Mouse (Mus musculus): ENCODE measurements around the gene Ly6g5c. TPM values are rescaled to one million over a fixed set of nuclear protein-coding genes. Genes with fewer than 3 reads are reported as not detected.
A peak's percentile ranks its signal among the peaks of the same experiment; 100 is the strongest.

Gene Ly6g5c
- polyA plus RNA-seq, 1 experiment from 2014 or later: not detected

DNA sequence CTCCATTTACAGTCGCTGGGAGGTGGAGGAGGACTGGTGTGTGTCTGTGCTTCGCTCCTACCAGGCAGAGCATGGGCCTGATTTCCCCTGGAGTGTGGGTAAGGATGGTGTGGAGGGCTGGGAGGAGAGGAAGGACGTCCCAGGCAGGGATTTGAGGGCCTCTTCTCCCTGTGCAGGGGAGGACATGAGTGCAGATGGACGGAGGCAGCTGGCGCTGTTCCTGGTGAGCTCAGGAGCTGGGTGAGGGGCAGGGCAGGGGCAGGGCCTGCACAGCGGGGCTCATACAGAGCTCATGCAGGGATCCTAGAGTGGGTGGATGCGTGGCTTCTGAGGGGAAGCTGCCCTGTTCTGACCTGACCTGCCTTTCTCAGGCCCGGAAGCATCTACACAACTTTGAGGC lies 5.8 kb upstream of the Ly6g5c start:
- no peak overlapping the region for H3K4me3 ChIP-seq (ENCODE audit: low read depth, low read length)
- H3K9me3 ChIP-seq (replicated peaks; ENCODE audit: control insufficient read depth, low read length, poor library complexity, severe bottlenecking): no peaks in the 10 kb centered on the region
- ATAC-seq: no peak
- H3K36me3 ChIP-seq (ENCODE audit: control insufficient read depth, insufficient read depth, low read length): peaks cover 40% of the 10 kb centered on the region
- no peak overlapping the region for H3K27ac ChIP-seq (ENCODE audit: low read length)
- H3K27me3 ChIP-seq (ENCODE audit: control insufficient read depth, insufficient read depth, low read depth, low read length): no peaks in the 10 kb centered on the region
- H3K9ac ChIP-seq (ENCODE audit: low read depth, low read length): no peak overlapping the region
- no peak overlapping the region for H3K4me2 ChIP-seq (ENCODE audit: low read length)
- H3K4me1 ChIP-seq (ENCODE audit: control insufficient read depth, insufficient read depth, low read length): no peaks in the 10 kb centered on the region; the same call in 1 of the 2 replicates
- WGBS: 77% methylated on average over 8 of the region's 8 CpGs

DNA sequence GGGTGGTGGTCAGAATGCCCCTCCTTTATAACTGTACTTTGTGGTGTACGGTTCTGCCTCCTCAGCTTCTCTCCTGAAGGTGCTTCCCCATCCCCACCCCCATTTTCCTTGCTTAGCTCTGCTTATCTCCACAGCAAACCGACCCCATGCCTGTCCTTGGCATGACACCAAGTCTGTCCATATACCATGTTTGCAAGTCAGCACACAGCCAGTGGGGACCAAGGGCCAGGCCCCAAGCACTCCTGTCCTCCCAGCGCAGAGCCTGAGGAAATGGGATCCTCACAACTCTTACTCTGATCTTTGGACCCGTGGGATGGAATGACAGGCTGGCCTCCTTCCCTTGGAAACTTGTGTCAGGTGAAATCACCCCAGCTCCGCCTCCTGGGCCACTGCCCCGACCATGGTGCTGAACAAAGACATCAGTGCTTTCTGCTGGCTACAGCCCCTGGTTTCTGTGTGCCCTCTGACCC lies 4.8 kb upstream of the Ly6g5c start:
- Histone ChIP-seq H3K9ac (ENCODE audit: low read depth, low read length) (no peak overlapping the region), H3K27me3 (ENCODE audit: control insufficient read depth, insufficient read depth, low read depth, low read length) (no peaks in the 10 kb centered on the region), H3K4me1 (ENCODE audit: control insufficient read depth, insufficient read depth, low read length) (no peaks in the 10 kb centered on the region; the same call in 1 of the 2 replicates), H3K4me3 (ENCODE audit: low read depth, low read length) (no peak overlapping the region), H3K9me3 (replicated peaks; ENCODE audit: control insufficient read depth, low read length, poor library complexity, severe bottlenecking) (no peaks in the 10 kb centered on the region), H3K36me3 (ENCODE audit: control insufficient read depth, insufficient read depth, low read length) (peaks cover 35% of the 10 kb centered on the region), H3K27ac (ENCODE audit: low read length) (no peak overlapping the region), H3K4me2 (ENCODE audit: low read length) (no peak overlapping the region)
- ATAC-seq: no peak
- WGBS: 71% methylated on average over 6 of the region's 6 CpGs

DNA sequence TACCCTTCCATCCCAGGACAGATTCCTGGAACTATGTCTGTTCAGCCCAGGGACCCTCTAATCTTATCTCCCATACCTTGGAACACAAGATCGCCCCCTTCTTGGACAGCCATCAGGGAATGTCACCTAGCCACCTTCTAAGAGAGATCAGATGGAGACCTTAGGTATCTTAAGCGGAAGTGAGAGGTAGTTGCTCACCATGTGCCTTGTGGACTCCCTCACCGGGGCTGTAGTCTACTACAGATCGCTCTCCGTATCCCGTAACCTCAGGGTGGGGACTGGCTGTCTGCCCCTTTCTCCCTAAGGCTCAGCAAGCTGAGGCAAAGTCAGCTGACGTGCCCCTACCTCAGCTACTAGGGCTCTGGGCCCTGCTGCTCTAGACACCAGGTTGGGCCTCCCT lies 4.0 kb upstream of the Ly6g5c start:
- Histone ChIP-seq H3K9me3 (replicated peaks; ENCODE audit: control insufficient read depth, low read length, poor library complexity, severe bottlenecking) (no peaks in the 10 kb centered on the region), H3K4me2 (ENCODE audit: low read length) (no peak overlapping the region), H3K27ac (ENCODE audit: low read length) (no peak overlapping the region), H3K9ac (ENCODE audit: low read depth, low read length) (0 out of 2 replicates have a peak overlapping the region, but pooled peaks have one; percentile 10), H3K36me3 (ENCODE audit: control insufficient read depth, insufficient read depth, low read length) (peaks cover 31% of the 10 kb centered on the region), H3K4me3 (ENCODE audit: low read depth, low read length) (no peak overlapping the region), H3K4me1 (ENCODE audit: control insufficient read depth, insufficient read depth, low read length) (no peaks in the 10 kb centered on the region; the same call in 1 of the 2 replicates), H3K27me3 (ENCODE audit: control insufficient read depth, insufficient read depth, low read depth, low read length) (no peaks in the 10 kb centered on the region)
- ATAC-seq: no peak
- 95% methylated on average over 7 of the region's 7 CpGs for WGBS

DNA sequence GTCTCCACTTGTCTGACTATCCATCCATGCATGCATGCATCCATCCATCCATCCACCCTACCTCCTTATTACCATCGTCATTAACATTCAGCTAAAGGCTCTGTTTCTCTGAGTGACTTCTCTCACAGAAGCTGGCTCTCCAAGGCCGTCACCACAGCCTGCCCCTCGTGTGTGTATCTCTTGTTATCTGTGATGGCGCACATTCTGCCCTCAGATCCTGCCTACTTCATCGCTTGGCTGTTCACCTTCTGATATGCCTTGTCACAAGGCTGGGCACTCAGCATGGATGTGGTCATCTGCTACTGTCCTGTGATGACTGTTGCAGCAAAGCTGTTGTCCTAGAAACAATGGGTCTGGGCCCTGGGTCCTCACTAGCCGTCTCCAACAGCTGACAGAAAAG lies 3.3 kb upstream of the Ly6g5c start:
- no peak overlapping the region for H3K27ac ChIP-seq (ENCODE audit: low read length)
- H3K9me3 ChIP-seq (replicated peaks; ENCODE audit: control insufficient read depth, low read length, poor library complexity, severe bottlenecking): no peaks in the 10 kb centered on the region
- H3K4me3 ChIP-seq (ENCODE audit: low read depth, low read length): no peak overlapping the region
- no peak overlapping the region for H3K9ac ChIP-seq (ENCODE audit: low read depth, low read length)
- no peak for ATAC-seq
- WGBS: 77% methylated on average over 6 of the region's 6 CpGs
- no peak overlapping the region for H3K4me2 ChIP-seq (ENCODE audit: low read length)
- no peaks in the 10 kb centered on the region; the same call in 1 of the 2 replicates for H3K4me1 ChIP-seq (ENCODE audit: control insufficient read depth, insufficient read depth, low read length)
- no peaks in the 10 kb centered on the region for H3K27me3 ChIP-seq (ENCODE audit: control insufficient read depth, insufficient read depth, low read depth, low read length)
- peaks cover 25% of the 10 kb centered on the region for H3K36me3 ChIP-seq (ENCODE audit: control insufficient read depth, insufficient read depth, low read length)

DNA sequence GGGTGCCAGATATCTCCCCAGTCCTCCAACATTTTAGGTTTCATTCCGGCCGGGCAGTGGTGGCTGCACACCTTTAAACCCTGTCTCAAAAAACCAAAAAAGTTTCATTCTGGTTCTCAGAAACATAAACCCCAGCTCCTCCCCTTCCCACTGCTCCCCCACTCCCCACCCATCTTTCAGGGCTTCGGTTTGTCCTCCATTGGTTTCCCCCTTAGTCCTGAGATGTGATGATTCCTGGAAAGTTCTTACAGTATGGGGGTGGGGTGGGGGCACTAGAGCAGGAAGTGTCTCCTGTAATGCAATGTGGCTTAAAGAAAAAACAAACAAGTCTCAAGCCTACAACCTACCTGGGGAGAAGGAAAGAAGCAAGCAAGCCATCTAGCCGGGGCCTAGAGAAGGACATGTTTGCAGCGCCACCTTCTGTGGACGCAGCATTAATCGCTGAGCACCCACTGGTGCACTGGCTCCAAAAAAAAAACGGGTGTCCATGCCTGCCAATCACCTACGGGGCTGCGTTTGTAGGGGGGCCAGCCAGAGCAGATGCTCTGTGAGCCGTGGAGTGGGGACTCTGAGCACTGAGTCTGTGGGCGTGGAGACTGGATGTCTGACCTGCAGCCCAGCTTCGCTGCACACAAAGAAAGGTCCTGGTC lies 2.2 kb upstream of the Ly6g5c start:
- Histone ChIP-seq H3K4me2 (ENCODE audit: low read length) (peak overlapping the region; percentile 23; the same call in 1 of the 2 replicates), H3K9me3 (replicated peaks; ENCODE audit: control insufficient read depth, low read length, poor library complexity, severe bottlenecking) (no peaks in the 10 kb centered on the region), H3K27ac (ENCODE audit: low read length) (no peak overlapping the region), H3K4me1 (ENCODE audit: control insufficient read depth, insufficient read depth, low read length) (no peaks in the 10 kb centered on the region; the same call in 1 of the 2 replicates), H3K9ac (ENCODE audit: low read depth, low read length) (peak overlapping the region; percentile 43; the same call in 1 of the 2 replicates), H3K27me3 (ENCODE audit: control insufficient read depth, insufficient read depth, low read depth, low read length) (no peaks in the 10 kb centered on the region; the same call in 1 of the 2 replicates), H3K36me3 (ENCODE audit: control insufficient read depth, insufficient read depth, low read length) (peaks cover 20% of the 10 kb centered on the region), H3K4me3 (ENCODE audit: low read depth, low read length) (no peak overlapping the region)
- ATAC-seq: no peak
- WGBS: 21% methylated on average over 13 of the region's 13 CpGs

DNA sequence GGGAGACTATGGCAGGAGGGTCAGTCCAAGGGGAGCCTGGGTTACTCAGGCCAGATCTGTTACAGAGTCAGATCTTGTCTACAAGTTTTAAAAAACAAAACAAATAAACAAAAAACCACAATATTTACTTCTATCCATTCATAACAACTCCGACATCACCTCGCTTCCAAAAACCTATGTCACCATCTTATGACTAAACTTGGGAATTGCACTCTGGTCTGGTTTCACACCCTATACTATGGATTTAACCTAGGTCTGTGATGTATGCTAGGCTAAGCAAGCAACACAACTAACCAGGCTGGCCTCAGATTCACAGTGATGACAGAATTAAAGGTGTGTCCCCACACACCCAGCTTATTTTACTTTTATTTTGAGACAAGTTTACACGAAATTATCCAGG lies 1.6 kb upstream of the Ly6g5c start:
- Histone ChIP-seq H3K4me3 (ENCODE audit: low read depth, low read length) (no peak overlapping the region), H3K27ac (ENCODE audit: low read length) (no peak overlapping the region), H3K36me3 (ENCODE audit: control insufficient read depth, insufficient read depth, low read length) (peaks cover 16% of the 10 kb centered on the region), H3K9ac (ENCODE audit: low read depth, low read length) (no peak overlapping the region), H3K27me3 (ENCODE audit: control insufficient read depth, insufficient read depth, low read depth, low read length) (no peaks in the 10 kb centered on the region; the same call in 1 of the 2 replicates), H3K4me2 (ENCODE audit: low read length) (no peak overlapping the region), H3K4me1 (ENCODE audit: control insufficient read depth, insufficient read depth, low read length) (no peaks in the 10 kb centered on the region; the same call in 1 of the 2 replicates), H3K9me3 (replicated peaks; ENCODE audit: control insufficient read depth, low read length, poor library complexity, severe bottlenecking) (no peaks in the 10 kb centered on the region)
- no peak for ATAC-seq
- 64% methylated on average over 3 of the region's 3 CpGs for WGBS

DNA sequence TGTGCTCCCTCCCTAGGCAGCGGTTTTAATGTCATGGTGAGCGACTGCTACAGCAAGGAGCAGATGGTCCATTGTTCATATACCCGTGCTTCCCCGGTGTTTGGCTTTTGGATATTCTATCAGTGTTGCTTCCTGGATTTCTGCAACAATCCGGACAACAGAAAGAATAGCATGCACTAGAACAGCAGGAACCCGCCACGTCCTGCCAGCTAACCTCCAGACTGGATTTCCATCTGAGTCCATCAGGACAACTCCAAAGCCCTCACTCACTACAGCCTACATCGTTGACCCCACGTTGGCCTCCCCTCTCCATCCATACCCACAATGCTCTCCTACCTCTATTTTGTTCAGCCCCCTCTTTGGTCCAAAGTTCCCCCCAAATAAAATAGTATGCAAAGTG lies 3.7 kb downstream of the Ly6g5c start:
- Histone ChIP-seq H3K9me3 (replicated peaks; ENCODE audit: control insufficient read depth, low read length, poor library complexity, severe bottlenecking) (no peaks in the 10 kb centered on the region), H3K9ac (ENCODE audit: low read depth, low read length) (no peak overlapping the region), H3K27ac (ENCODE audit: low read length) (no peak overlapping the region), H3K27me3 (ENCODE audit: control insufficient read depth, insufficient read depth, low read depth, low read length) (no peaks in the 10 kb centered on the region; the same call in 1 of the 2 replicates), H3K4me3 (ENCODE audit: low read depth, low read length) (no peak overlapping the region), H3K36me3 (ENCODE audit: control insufficient read depth, insufficient read depth, low read length) (peaks cover 16% of the 10 kb centered on the region), H3K4me1 (ENCODE audit: control insufficient read depth, insufficient read depth, low read length) (no peaks in the 10 kb centered on the region), H3K4me2 (ENCODE audit: low read length) (no peak overlapping the region)
- ATAC-seq: no peak
- WGBS: 67% methylated on average over 9 of the region's 9 CpGs

DNA sequence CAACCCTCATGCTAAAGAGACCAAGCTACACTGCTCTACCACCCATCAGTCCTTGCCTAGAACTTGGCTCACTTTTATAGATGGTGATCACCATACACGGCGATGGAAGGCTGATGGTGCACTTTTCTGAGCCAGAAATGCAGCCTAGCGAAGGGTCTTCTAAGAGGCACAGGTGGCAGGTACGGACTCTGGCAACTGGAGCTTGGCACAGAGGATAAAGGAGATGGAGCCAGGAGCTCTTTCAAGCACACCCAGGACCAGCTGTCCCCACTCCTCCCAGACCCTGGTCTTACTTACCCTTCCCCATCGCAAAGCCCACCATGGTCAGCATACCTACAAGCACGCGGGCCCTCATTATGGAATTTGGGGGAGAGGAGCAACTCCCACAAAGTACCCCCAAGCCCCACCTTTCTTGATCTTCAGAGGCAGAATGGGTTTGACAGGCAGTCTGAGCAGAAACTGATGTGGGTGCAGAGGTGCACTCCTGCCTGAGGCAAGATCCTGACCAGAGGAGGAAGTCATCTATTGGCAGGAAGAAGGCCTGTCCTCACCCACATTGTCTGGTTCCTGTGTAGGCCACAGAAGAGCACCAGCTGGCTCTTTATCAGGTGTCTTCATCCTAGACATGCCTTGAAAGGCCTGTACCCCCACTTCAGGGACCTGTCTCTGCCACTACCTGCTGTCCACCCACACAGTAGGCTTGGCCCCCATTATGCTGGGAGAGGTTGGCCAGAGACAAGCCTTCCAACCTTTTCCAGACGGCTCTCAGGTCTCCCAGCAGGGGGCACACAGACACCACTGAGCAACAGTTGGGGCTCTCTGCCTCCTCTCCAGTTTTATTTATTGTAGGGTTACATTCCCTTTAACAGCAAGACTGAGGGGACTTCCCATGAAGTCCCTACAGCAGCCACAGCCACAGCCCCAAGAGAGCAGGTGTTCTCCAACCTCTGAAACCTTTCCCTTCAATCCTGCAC lies 7.3 kb downstream of the Ly6g5c start, which contains the start of gene Ly6g5b:
TSS of gene Ly6g5b (minus strand) at position 383 of the 974 bp plus-strand sequence.
- 89% methylated on average over 8 of the region's 8 CpGs for WGBS
- H3K27me3 ChIP-seq (ENCODE audit: control insufficient read depth, insufficient read depth, low read depth, low read length): no peaks in the 10 kb centered on the region; the same call in 1 of the 2 replicates
- peaks cover 8% of the 10 kb centered on the region for H3K4me1 ChIP-seq (ENCODE audit: control insufficient read depth, insufficient read depth, low read length)
- H3K4me3 ChIP-seq (ENCODE audit: low read depth, low read length): no peak within 1 kb of the TSS
- no peak within 1 kb of the TSS for H3K4me2 ChIP-seq (ENCODE audit: low read length)
- H3K27ac ChIP-seq (ENCODE audit: low read length): no peak within 1 kb of the TSS
- peaks cover 31% of the 10 kb centered on the region for H3K36me3 ChIP-seq (ENCODE audit: control insufficient read depth, insufficient read depth, low read length)
- no peak for ATAC-seq
- no peaks in the 10 kb centered on the region for H3K9me3 ChIP-seq (replicated peaks; ENCODE audit: control insufficient read depth, low read length, poor library complexity, severe bottlenecking)
- no peak within 1 kb of the TSS for H3K9ac ChIP-seq (ENCODE audit: low read depth, low read length)

Data from midbrain, embryonic 16.5 days (tissue).